Mouse (Mus musculus): Measurements from ENCODE around the gene Klhl36. TPM values are rescaled to one million over a fixed set of nuclear protein-coding genes. Genes with fewer than 3 reads are reported as not detected.

Klhl36 gene
- total RNA-seq, 2 experiments from 2014 or later: 3.2 to 4.4 TPM

GRCm38 (mm10) chr8:119916237-119916892 is 54.3 kb downstream of the Klhl36 start:
- ATAC-seq (replicated peaks; ENCODE audit: low FRiP score, low TSS enrichment, poor library complexity, severe bottlenecking): no peak

GRCm38 (mm10) chr8:119917415-119917814 is 55.3 kb downstream of the Klhl36 start:
- ATAC-seq (replicated peaks; ENCODE audit: low FRiP score, low TSS enrichment, poor library complexity, severe bottlenecking): no peak

- peak; percentile 86 for ATAC-seq (replicated peaks; ENCODE audit: low FRiP score, low TSS enrichment, poor library complexity, severe bottlenecking)
Observed at GRCm38 (mm10) chr8:119918155-119918567, 56.1 kb downstream of the Klhl36 start.

- ATAC-seq (replicated peaks; ENCODE audit: low FRiP score, low TSS enrichment, poor library complexity, severe bottlenecking): no peak
Observed at GRCm38 (mm10) chr8:119923259-119923658, 61.2 kb downstream of the Klhl36 start.

DNA sequence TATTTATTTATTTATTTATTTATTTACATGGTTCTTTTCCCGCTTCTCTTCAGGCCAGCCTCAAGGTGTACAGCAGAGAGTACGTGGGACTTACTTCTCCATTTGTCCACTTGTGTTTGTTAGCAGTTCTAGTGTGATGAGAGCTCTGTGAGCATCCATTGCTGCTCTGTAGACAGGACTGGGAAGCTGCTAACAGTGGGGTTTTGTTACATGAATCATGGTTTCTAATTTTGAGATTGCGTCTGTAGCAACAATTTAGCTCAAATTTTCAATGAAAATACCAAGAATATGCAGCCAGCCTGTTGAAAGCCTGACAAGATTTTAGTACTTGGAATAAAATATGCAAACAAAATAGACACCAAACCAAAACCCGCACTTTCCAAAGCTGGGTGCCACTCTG is 63.4 kb downstream of the Klhl36 start:
- ATAC-seq (replicated peaks; ENCODE audit: low FRiP score, low TSS enrichment, poor library complexity, severe bottlenecking): no peak

- no peak; the same call in 1 of the 2 replicates for ATAC-seq (replicated peaks; ENCODE audit: low FRiP score, low TSS enrichment, poor library complexity, severe bottlenecking)
Observed at GRCm38 (mm10) chr8:119926474-119926873, 64.4 kb downstream of the Klhl36 start.

Other genes with a start within 250 kb of the Klhl36 start
- not detected in 2 replicates for gene Adad2, start 249.5 kb upstream of the Klhl36 start, total RNA-seq (2014; fragmentation: Nextera tagmentation)
- gene Adad2, start 249.5 kb upstream of the Klhl36 start, total RNA-seq (2017): not detected in 2 replicates
- gene Kcng4, start 226.6 kb upstream of the Klhl36 start, total RNA-seq (2014; fragmentation: Nextera tagmentation): not detected in 2 replicates
- not detected in 2 replicates for gene Kcng4, start 226.6 kb upstream of the Klhl36 start, total RNA-seq (2017)
- gene Wfdc1, start 195.9 kb upstream of the Klhl36 start, total RNA-seq (2014; fragmentation: Nextera tagmentation): not detected in 2 replicates
- gene Wfdc1, start 195.9 kb upstream of the Klhl36 start, total RNA-seq (2017): not detected in 2 replicates
- not detected in 2 replicates for gene Atp2c2, start 162.3 kb upstream of the Klhl36 start, total RNA-seq (2014; fragmentation: Nextera tagmentation)
- 0.56 TPM in 1 of 2 replicates, not detected in the other for gene Atp2c2, start 162.3 kb upstream of the Klhl36 start, total RNA-seq (2017)
- 8.5 and 12.4 TPM in 2 replicates for gene Tldc1, start 83.8 kb upstream of the Klhl36 start, total RNA-seq (2014; fragmentation: Nextera tagmentation)
- gene Tldc1, start 83.8 kb upstream of the Klhl36 start, total RNA-seq (2017): 5.7 and 11.5 TPM in 2 replicates
- gene Cotl1, start 21.7 kb upstream of the Klhl36 start, total RNA-seq (2014; fragmentation: Nextera tagmentation): 24.4 and 63.9 TPM in 2 replicates
- 30.4 and 44.2 TPM in 2 replicates for gene Cotl1, start 21.7 kb upstream of the Klhl36 start, total RNA-seq (2017)
- gene Usp10, start 48.1 kb downstream of the Klhl36 start, total RNA-seq (2014; fragmentation: Nextera tagmentation): 211 and 258 TPM in 2 replicates
- 78.8 and 80.2 TPM in 2 replicates for gene Usp10, start 48.1 kb downstream of the Klhl36 start, total RNA-seq (2017)
- gene Gm20388, start 48.6 kb downstream of the Klhl36 start, total RNA-seq (2014; fragmentation: Nextera tagmentation): 7.3 and 11.4 TPM in 2 replicates
- gene Gm20388, start 48.6 kb downstream of the Klhl36 start, total RNA-seq (2017): 17.9 and 18.1 TPM in 2 replicates
- gene Crispld2, start 130.2 kb downstream of the Klhl36 start, total RNA-seq (2014; fragmentation: Nextera tagmentation): 0.47 TPM in 1 of 2 replicates, not detected in the other
- gene Crispld2, start 130.2 kb downstream of the Klhl36 start, total RNA-seq (2017): not detected in 2 replicates
- 27.4 and 30.4 TPM in 2 replicates for gene Zdhhc7, start 239.2 kb downstream of the Klhl36 start, total RNA-seq (2014; fragmentation: Nextera tagmentation)
- gene Zdhhc7, start 239.2 kb downstream of the Klhl36 start, total RNA-seq (2017): 9.2 and 12.9 TPM in 2 replicates